Mouse (Mus musculus) stomach, embryonic 14.5 days (tissue): ENCODE measurements around the gene Zfhx3. TPM values are rescaled to one million over a fixed set of nuclear protein-coding genes. Genes with fewer than 3 reads are reported as not detected.

ENCODE experiments used
- ATAC-seq: fragments of 200-750 bp; cut with Nextera tagmentation; 2 replicates; pipeline ENCODE4 v1.8.0; 2017; ENCODE audit warnings: low read depth, moderate TSS enrichment; ENCODE audit not compliant: insufficient number of reproducible peaks, insufficient read depth, low FRiP score
- H3K27ac ChIP-seq: fragments of 300-500 bp; sonication (generic); 2 replicates; pipeline ENCODE4 v1.5.1; 2014; ENCODE audit warnings: mild to moderate bottlenecking, low read length, moderate library complexity, mixed read lengths
- H3K27me3 ChIP-seq: fragments of 300-500 bp; sonication (generic); 2 replicates; pipeline ENCODE4 v1.6.1; 2014; ENCODE audit warnings: low read length, control low read depth, mixed read lengths; ENCODE audit not compliant: control insufficient read depth, insufficient read depth
- H3K36me3 ChIP-seq: fragments of 300-500 bp; sonication (generic); 2 replicates; pipeline ENCODE4 v1.6.1; 2014; ENCODE audit warnings: mild to moderate bottlenecking, control low read depth, low read length, moderate library complexity, mixed read lengths; ENCODE audit not compliant: control insufficient read depth, insufficient read depth
- H3K4me1 ChIP-seq: fragments of 300-500 bp; sonication (generic); 2 replicates; pipeline ENCODE4 v1.6.1; 2014; ENCODE audit warnings: low read length, control low read depth, mixed read lengths; ENCODE audit not compliant: control insufficient read depth, insufficient read depth
- H3K4me2 ChIP-seq: fragments of 300-500 bp; sonication (generic); replicated peaks from 2 replicates; pipeline ENCODE4 v1.6.1; 2014; ENCODE audit warnings: low read depth, low read length, control low read depth
- H3K4me3 ChIP-seq: fragments of 300-500 bp; sonication (generic); 2 replicates; pipeline ENCODE4 v1.5.1; 2014; ENCODE audit warnings: low read depth, low read length, control low read depth
- H3K9ac ChIP-seq: fragments of 300-500 bp; sonication (generic); replicated peaks from 2 replicates; pipeline ENCODE4 v1.6.1; 2014; ENCODE audit warnings: low read depth, mild to moderate bottlenecking, control low read depth, low read length, moderate library complexity, mixed read lengths
- H3K9me3 ChIP-seq: fragments of 300-500 bp; sonication (generic); 2 replicates; pipeline ENCODE4 v1.6.1; 2016; ENCODE audit warnings: low read depth, low read length, control low read depth; ENCODE audit not compliant: control insufficient read depth
- WGBS: fragments of 180-500 bp; shearing (Covaris S2); extraction: QIAGEN DNeasy Blood & Tissue Kit; methylation state at CpG from one replicate; pipeline ENCODE4 v1.1.7; 2014; 5-methylcytosine and 5-hydroxymethylcytosine counted together
- polyA plus RNA-seq: library from polyadenylated mRNA; unstranded; fragments of >200 nt; fragmentation: Nextera tagmentation; extraction: Ambion mirVana; gene quantifications from 2 replicates; pipeline ENCODE4 v1.2.1, GENCODE M21; 2014

The Zfhx3 gene
- polyA plus RNA-seq, 1 experiment from 2014 or later, result 25.4 TPM

- Histone ChIP-seq H3K4me2 (peak overlapping the region; percentile 60), H3K9me3 (no peaks in the 10 kb centered on the region), H3K27me3 (no peaks in the 10 kb centered on the region), H3K9ac (no peak overlapping the region), H3K4me3 (peak overlapping the region; percentile 27), H3K36me3 (no peaks in the 10 kb centered on the region), H3K4me1 (peaks cover 16% of the 10 kb centered on the region), H3K27ac (no peak overlapping the region)
- ATAC-seq, result no peak
- 18% methylated on average over 31 of the region's 31 CpGs for WGBS
These were observed 2.5 kb downstream of the Zfhx3 start for GRCm38 (mm10) chr8:107944676-107945600.

GRCm38 (mm10) chr8:107946888-107947287, 4.4 kb downstream of the Zfhx3 start:
- no peak for ATAC-seq
- no peaks in the 10 kb centered on the region for H3K9me3 ChIP-seq
- H3K9ac ChIP-seq, result no peak overlapping the region
- H3K27me3 ChIP-seq, result no peaks in the 10 kb centered on the region
- H3K27ac ChIP-seq, result no peak overlapping the region
- H3K4me3 ChIP-seq, result no peak overlapping the region
- H3K36me3 ChIP-seq, result no peaks in the 10 kb centered on the region
- H3K4me1 ChIP-seq, result peaks cover 19% of the 10 kb centered on the region
- no peak overlapping the region for H3K4me2 ChIP-seq
- 29% methylated on average over 5 of the region's 5 CpGs for WGBS

GRCm38 (mm10) chr8:107955887-107956286, 13.4 kb downstream of the Zfhx3 start:
- Histone ChIP-seq H3K27ac (no peak overlapping the region), H3K9me3 (no peaks in the 10 kb centered on the region), H3K4me3 (no peak overlapping the region), H3K27me3 (no peaks in the 10 kb centered on the region), H3K4me2 (no peak overlapping the region), H3K9ac (no peak overlapping the region), H3K4me1 (peaks cover 3% of the 10 kb centered on the region; the same call in 1 of the 2 replicates), H3K36me3 (no peaks in the 10 kb centered on the region)
- WGBS, result 56% methylated on average over 3 of the region's 3 CpGs
- ATAC-seq, result no peak

- Histone ChIP-seq H3K4me1 (no peaks in the 10 kb centered on the region), H3K9me3 (no peaks in the 10 kb centered on the region), H3K9ac (no peak overlapping the region), H3K27me3 (no peaks in the 10 kb centered on the region), H3K27ac (no peak overlapping the region), H3K4me3 (no peak overlapping the region), H3K36me3 (no peaks in the 10 kb centered on the region), H3K4me2 (no peak overlapping the region)
- no peak for ATAC-seq
- WGBS, result 75% methylated on average over 8 of the region's 8 CpGs
These were observed 15.1 kb downstream of the Zfhx3 start for GRCm38 (mm10) chr8:107957566-107957965.

- no peak overlapping the region for H3K9ac ChIP-seq
- H3K9me3 ChIP-seq, result no peaks in the 10 kb centered on the region
- no peaks in the 10 kb centered on the region for H3K4me1 ChIP-seq
- H3K4me3 ChIP-seq, result no peak overlapping the region
- ATAC-seq, result no peak
- H3K4me2 ChIP-seq, result peak overlapping the region; percentile 3
- H3K27ac ChIP-seq, result no peak overlapping the region
- 22% methylated on average over 11 of the region's 11 CpGs for WGBS
- no peaks in the 10 kb centered on the region for H3K27me3 ChIP-seq
- no peaks in the 10 kb centered on the region for H3K36me3 ChIP-seq
These were observed 18.0 kb downstream of the Zfhx3 start for GRCm38 (mm10) chr8:107960466-107960865.

GRCm38 (mm10) chr8:107960878-107961277, 18.4 kb downstream of the Zfhx3 start:
- Histone ChIP-seq H3K27me3 (no peaks in the 10 kb centered on the region), H3K4me2 (peak overlapping the region; percentile 3), H3K9ac (no peak overlapping the region), H3K9me3 (no peaks in the 10 kb centered on the region), H3K4me3 (no peak overlapping the region), H3K36me3 (no peaks in the 10 kb centered on the region), H3K4me1 (no peaks in the 10 kb centered on the region), H3K27ac (no peak overlapping the region)
- ATAC-seq, result no peak
- WGBS, result 42% methylated on average over 8 of the region's 8 CpGs

GRCm38 (mm10) chr8:107972198-107972597, 29.8 kb downstream of the Zfhx3 start:
- no peaks in the 10 kb centered on the region for H3K9me3 ChIP-seq
- H3K4me3 ChIP-seq, result no peak overlapping the region
- H3K27ac ChIP-seq, result no peak overlapping the region
- ATAC-seq, result no peak
- H3K4me2 ChIP-seq, result no peak overlapping the region
- H3K36me3 ChIP-seq, result no peaks in the 10 kb centered on the region
- 38% methylated on average over 4 of the region's 4 CpGs for WGBS
- no peaks in the 10 kb centered on the region for H3K27me3 ChIP-seq
- no peak overlapping the region for H3K9ac ChIP-seq
- no peaks in the 10 kb centered on the region for H3K4me1 ChIP-seq

GRCm38 (mm10) chr8:107974451-107974850, 32.0 kb downstream of the Zfhx3 start:
- Histone ChIP-seq H3K4me2 (no peak overlapping the region), H3K4me1 (no peaks in the 10 kb centered on the region), H3K4me3 (no peak overlapping the region), H3K9ac (no peak overlapping the region), H3K9me3 (no peaks in the 10 kb centered on the region), H3K27me3 (no peaks in the 10 kb centered on the region), H3K36me3 (no peaks in the 10 kb centered on the region), H3K27ac (no peak overlapping the region)
- ATAC-seq, result no peak
- 69% methylated on average over 13 of the region's 13 CpGs for WGBS
